Mouse (Mus musculus): Measurements from ENCODE around the gene Gm12253. TPM values are rescaled to one million over a fixed set of nuclear protein-coding genes. Genes with fewer than 3 reads are reported as not detected.

Gm12253 gene
- polyA plus RNA-seq, 1 experiment from 2014 or later: not detected

Other genes starting within 250 kb of the Gm12253 start
- gene Igtp, start 233.0 kb upstream of the Gm12253 start, polyA plus RNA-seq (2015; fragmentation: Nextera tagmentation; extraction: Ambion mirVana): 6.4 and 7.7 TPM in 2 replicates
- 2.6 and 3.8 TPM in 2 replicates for gene Irgm2, start 232.9 kb upstream of the Gm12253 start, polyA plus RNA-seq (2015; fragmentation: Nextera tagmentation; extraction: Ambion mirVana)
- 0.21 and 0.36 TPM in 2 replicates for gene 4930438A08Rik, start 157.8 kb upstream of the Gm12253 start, polyA plus RNA-seq (2015; fragmentation: Nextera tagmentation; extraction: Ambion mirVana)
- gene Zfp692, start 125.5 kb upstream of the Gm12253 start, polyA plus RNA-seq (2015; fragmentation: Nextera tagmentation; extraction: Ambion mirVana): 12.2 and 12.6 TPM in 2 replicates
- gene Zfp672, start 102.2 kb upstream of the Gm12253 start, polyA plus RNA-seq (2015; fragmentation: Nextera tagmentation; extraction: Ambion mirVana): 40.5 and 47.7 TPM in 2 replicates
- 17.9 and 19.7 TPM in 2 replicates for gene Sh3bp5l, start 101.8 kb upstream of the Gm12253 start, polyA plus RNA-seq (2015; fragmentation: Nextera tagmentation; extraction: Ambion mirVana)
- gene Lypd8, start 53.5 kb upstream of the Gm12253 start, polyA plus RNA-seq (2015; fragmentation: Nextera tagmentation; extraction: Ambion mirVana): 0.39 TPM in 1 of 2 replicates, not detected in the other
- gene 1810065E05Rik, start 11.4 kb upstream of the Gm12253 start, polyA plus RNA-seq (2015; fragmentation: Nextera tagmentation; extraction: Ambion mirVana): not detected in 2 replicates
- gene Lypd9, start 20.4 kb downstream of the Gm12253 start, polyA plus RNA-seq (2015; fragmentation: Nextera tagmentation; extraction: Ambion mirVana): not detected in 2 replicates
- gene Olfr30, start 29.7 kb downstream of the Gm12253 start, polyA plus RNA-seq (2015; fragmentation: Nextera tagmentation; extraction: Ambion mirVana): not detected in 2 replicates
- not detected in 2 replicates for gene Olfr332, start 60.0 kb downstream of the Gm12253 start, polyA plus RNA-seq (2015; fragmentation: Nextera tagmentation; extraction: Ambion mirVana)
- gene Olfr331, start 70.0 kb downstream of the Gm12253 start, polyA plus RNA-seq (2015; fragmentation: Nextera tagmentation; extraction: Ambion mirVana): not detected in 2 replicates
- not detected in 2 replicates for gene Olfr330, start 102.3 kb downstream of the Gm12253 start, polyA plus RNA-seq (2015; fragmentation: Nextera tagmentation; extraction: Ambion mirVana)
- not detected in 2 replicates for gene Olfr329-ps, start 113.9 kb downstream of the Gm12253 start, polyA plus RNA-seq (2015; fragmentation: Nextera tagmentation; extraction: Ambion mirVana)
- not detected in 2 replicates for gene Olfr328, start 123.1 kb downstream of the Gm12253 start, polyA plus RNA-seq (2015; fragmentation: Nextera tagmentation; extraction: Ambion mirVana)
- gene Olfr224, start 138.0 kb downstream of the Gm12253 start, polyA plus RNA-seq (2015; fragmentation: Nextera tagmentation; extraction: Ambion mirVana): not detected in 2 replicates
- gene Olfr325, start 145.2 kb downstream of the Gm12253 start, polyA plus RNA-seq (2015; fragmentation: Nextera tagmentation; extraction: Ambion mirVana): not detected in 2 replicates
- not detected in 2 replicates for gene Olfr324, start 162.6 kb downstream of the Gm12253 start, polyA plus RNA-seq (2015; fragmentation: Nextera tagmentation; extraction: Ambion mirVana)
- not detected in 2 replicates for gene 2210407C18Rik, start 183.5 kb downstream of the Gm12253 start, polyA plus RNA-seq (2015; fragmentation: Nextera tagmentation; extraction: Ambion mirVana)
- gene Olfr323, start 197.9 kb downstream of the Gm12253 start, polyA plus RNA-seq (2015; fragmentation: Nextera tagmentation; extraction: Ambion mirVana): not detected in 2 replicates
- gene Trim58, start 207.9 kb downstream of the Gm12253 start, polyA plus RNA-seq (2015; fragmentation: Nextera tagmentation; extraction: Ambion mirVana): 9.2 and 12.4 TPM in 2 replicates
- gene Olfr322, start 226.2 kb downstream of the Gm12253 start, polyA plus RNA-seq (2015; fragmentation: Nextera tagmentation; extraction: Ambion mirVana): not detected in 2 replicates
- not detected in 2 replicates for gene Olfr320, start 248.5 kb downstream of the Gm12253 start, polyA plus RNA-seq (2015; fragmentation: Nextera tagmentation; extraction: Ambion mirVana)

All from liver, embryonic 13.5 days (tissue).